Mouse (Mus musculus) heart, embryonic 16.5 days (tissue): ENCODE measurements at regions not wholly inside any gene's neighbourhood (a gene's known extent, or its start where the extent isn't known, plus 50 kb on each side); places are given as distances from the start of the nearest gene placed in this dataset.

Source experiments
- ATAC-seq: fragments of 200-750 bp; cut with Nextera tagmentation; replicated peaks from 2 replicates; pipeline ENCODE4 v1.8.0; 2017; ENCODE audit warnings: moderate number of reproducible peaks; ENCODE audit not compliant: insufficient read depth, low FRiP score; ENCODE audit errors: extremely low read depth
- H3K27ac ChIP-seq: fragments of 300-500 bp; sonication (generic); 2 replicates; pipeline ENCODE4 v1.5.1; 2014; ENCODE audit warnings: mild to moderate bottlenecking, low read length, control low read depth, moderate library complexity
- H3K27me3 ChIP-seq: fragments of 300-500 bp; sonication (generic); 2 replicates; pipeline ENCODE4 v1.6.1; 2014; ENCODE audit warnings: low read length, mixed read lengths; ENCODE audit not compliant: control insufficient read depth, insufficient read depth
- H3K36me3 ChIP-seq: fragments of 300-500 bp; sonication (generic); 2 replicates; pipeline ENCODE4 v1.6.1; 2014; ENCODE audit not compliant: control insufficient read depth, insufficient read depth
- H3K4me1 ChIP-seq: fragments of 300-500 bp; sonication (generic); 2 replicates; pipeline ENCODE4 v1.6.1; 2014; ENCODE audit warnings: low read length, mixed read lengths; ENCODE audit not compliant: control insufficient read depth, insufficient read depth
- H3K4me2 ChIP-seq: fragments of 300-500 bp; sonication (generic); 2 replicates; pipeline ENCODE4 v1.6.1; 2014; ENCODE audit warnings: low read depth, mild to moderate bottlenecking, control low read depth, low read length
- H3K4me3 ChIP-seq: fragments of 300-500 bp; sonication (generic); 2 replicates; pipeline ENCODE4 v1.5.1; 2014; ENCODE audit warnings: mild to moderate bottlenecking, control low read depth, low read length
- H3K9ac ChIP-seq: fragments of 300-500 bp; sonication (generic); 2 replicates; pipeline ENCODE4 v1.6.1; 2014; ENCODE audit warnings: low read length, control low read depth
- H3K9me3 ChIP-seq: fragments of 300-500 bp; sonication (generic); replicated peaks from 2 replicates; pipeline ENCODE4 v1.6.1; 2016; ENCODE audit warnings: low read length; ENCODE audit not compliant: control insufficient read depth
- WGBS: fragments of 180-500 bp; shearing (Covaris S2); extraction: QIAGEN DNeasy Blood & Tissue Kit; methylation state at CpG from one replicate; pipeline ENCODE4 v1.1.7; 2014; 5-methylcytosine and 5-hydroxymethylcytosine counted together

GRCm38 (mm10) chr11:28782486-28782885 is 70.5 kb upstream of the Efemp1 start:
- WGBS = 56% methylated on average over 2 of the region's 2 CpGs
- no peaks in the 10 kb centered on the region for H3K4me1 ChIP-seq

GRCm38 (mm10) chr11:28770831-28771230 is 82.2 kb upstream of the Efemp1 start:
- H3K4me1 ChIP-seq = no peaks in the 10 kb centered on the region
- no peaks in the 10 kb centered on the region for H3K36me3 ChIP-seq
- ATAC-seq = no peak
- H3K4me3 ChIP-seq = no peak overlapping the region
- no peak overlapping the region for H3K9ac ChIP-seq
- no peaks in the 10 kb centered on the region for H3K27me3 ChIP-seq
- 84% methylated on average over 1 of the region's 1 CpGs for WGBS
- H3K9me3 ChIP-seq = no peaks in the 10 kb centered on the region
- H3K27ac ChIP-seq = no peak overlapping the region
- no peak overlapping the region for H3K4me2 ChIP-seq

More at GRCm38 (mm10) chr11:28782486-28782885, 70.5 kb upstream of the Efemp1 start:
- no peak overlapping the region for H3K4me3 ChIP-seq
- ATAC-seq = no peak
- no peaks in the 10 kb centered on the region for H3K9me3 ChIP-seq
- no peak overlapping the region for H3K27ac ChIP-seq
- no peaks in the 10 kb centered on the region for H3K36me3 ChIP-seq
- H3K27me3 ChIP-seq = no peaks in the 10 kb centered on the region
- H3K4me2 ChIP-seq = no peak overlapping the region
- H3K9ac ChIP-seq = no peak overlapping the region

- no peak for ATAC-seq
- H3K9me3 ChIP-seq = no peaks in the 10 kb centered on the region
- H3K27me3 ChIP-seq = no peaks in the 10 kb centered on the region
Measured at GRCm38 (mm10) chr11:28760751-28761150, 92.3 kb upstream of the Efemp1 start.

GRCm38 (mm10) chr11:28734941-28735597 is 117.9 kb upstream of the Efemp1 start:
- WGBS = 19% methylated on average over 8 of the region's 8 CpGs
- Histone ChIP-seq H3K4me2 (no peak overlapping the region; the same call in 1 of the 2 replicates), H3K27me3 (no peaks in the 10 kb centered on the region), H3K4me3 (no peak overlapping the region), H3K27ac (no peak overlapping the region; the same call in 1 of the 2 replicates), H3K36me3 (no peaks in the 10 kb centered on the region), H3K9ac (no peak overlapping the region), H3K9me3 (no peaks in the 10 kb centered on the region), H3K4me1 (peaks cover 6% of the 10 kb centered on the region)
- peak; percentile 45; the same call in 1 of the 2 replicates for ATAC-seq

More at GRCm38 (mm10) chr11:28760751-28761150, 92.3 kb upstream of the Efemp1 start:
- H3K36me3 ChIP-seq = no peaks in the 10 kb centered on the region
- H3K4me3 ChIP-seq = no peak overlapping the region
- H3K4me2 ChIP-seq = no peak overlapping the region
- H3K27ac ChIP-seq = no peak overlapping the region
- no peak overlapping the region for H3K9ac ChIP-seq
- no peaks in the 10 kb centered on the region for H3K4me1 ChIP-seq

- Histone ChIP-seq H3K4me2 (no peak overlapping the region), H3K4me1 (peaks cover 6% of the 10 kb centered on the region), H3K27ac (no peak overlapping the region), H3K9me3 (no peaks in the 10 kb centered on the region), H3K4me3 (no peak overlapping the region), H3K27me3 (no peaks in the 10 kb centered on the region), H3K36me3 (no peaks in the 10 kb centered on the region), H3K9ac (no peak overlapping the region)
- no peak for ATAC-seq
- WGBS = 62% methylated on average over 1 of the region's 1 CpGs
Measured at GRCm38 (mm10) chr11:28734581-28734931, 118.4 kb upstream of the Efemp1 start.

DNA sequence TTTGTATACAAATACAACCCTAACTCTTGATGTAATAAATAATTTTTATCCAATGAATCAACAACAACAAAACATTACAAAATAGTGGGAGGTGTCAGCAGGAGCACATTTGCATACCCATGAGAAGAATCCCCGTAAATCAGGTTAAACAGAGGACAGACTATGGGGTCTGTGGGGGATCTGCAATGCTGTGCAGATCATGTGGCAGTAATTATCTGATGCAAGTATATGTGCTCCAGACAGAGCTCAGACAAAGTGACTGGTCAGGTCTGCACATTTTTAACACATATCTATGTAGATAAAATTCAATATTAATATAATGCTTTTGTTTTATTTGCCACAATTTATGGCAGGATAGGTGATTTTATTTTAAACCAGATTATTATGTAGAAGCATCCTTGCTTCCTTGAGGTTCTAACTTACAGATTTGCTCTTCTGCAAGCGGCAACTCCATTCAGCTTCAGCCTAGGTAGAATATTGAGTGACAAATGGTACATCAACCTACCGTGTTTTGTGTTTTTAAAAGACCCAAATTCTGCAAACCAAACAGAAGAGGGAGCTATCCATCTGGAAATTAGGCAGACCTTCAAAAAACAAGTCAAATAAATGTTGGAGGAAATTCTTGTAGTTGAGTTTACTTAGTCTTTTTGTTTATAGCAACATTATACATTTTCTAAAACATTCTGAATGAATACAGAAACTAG is 119.0 kb upstream of the Efemp1 start:
- no peak for ATAC-seq
- no peaks in the 10 kb centered on the region for H3K27me3 ChIP-seq
- H3K27ac ChIP-seq = no peak overlapping the region
- peaks cover 6% of the 10 kb centered on the region for H3K4me1 ChIP-seq
- H3K4me3 ChIP-seq = no peak overlapping the region
- H3K36me3 ChIP-seq = no peaks in the 10 kb centered on the region
- no peak overlapping the region for H3K4me2 ChIP-seq
- 61% methylated on average over 3 of the region's 3 CpGs for WGBS
- no peak overlapping the region for H3K9ac ChIP-seq
- no peaks in the 10 kb centered on the region for H3K9me3 ChIP-seq

- Histone ChIP-seq H3K9me3 (no peaks in the 10 kb centered on the region), H3K36me3 (no peaks in the 10 kb centered on the region), H3K4me3 (no peak overlapping the region), H3K27ac (no peak overlapping the region), H3K4me1 (peaks cover 4% of the 10 kb centered on the region; the same call in 1 of the 2 replicates), H3K27me3 (no peaks in the 10 kb centered on the region), H3K9ac (no peak overlapping the region), H3K4me2 (no peak overlapping the region)
- WGBS = 55% methylated on average over 2 of the region's 2 CpGs
- no peak for ATAC-seq
Measured at GRCm38 (mm10) chr11:28730140-28730539, 122.9 kb upstream of the Efemp1 start.

GRCm38 (mm10) chr11:28709511-28709910 is 125.4 kb upstream of the Ccdc85a start:
- H3K9ac ChIP-seq = no peak overlapping the region
- H3K27ac ChIP-seq = no peak overlapping the region
- no peak overlapping the region for H3K4me2 ChIP-seq
- no peak overlapping the region for H3K4me3 ChIP-seq
- H3K36me3 ChIP-seq = no peaks in the 10 kb centered on the region
- H3K27me3 ChIP-seq = no peaks in the 10 kb centered on the region
- WGBS = 43% methylated on average over 3 of the region's 3 CpGs
- ATAC-seq = no peak
- H3K4me1 ChIP-seq = no peaks in the 10 kb centered on the region; the same call in 1 of the 2 replicates
- H3K9me3 ChIP-seq = no peaks in the 10 kb centered on the region

DNA sequence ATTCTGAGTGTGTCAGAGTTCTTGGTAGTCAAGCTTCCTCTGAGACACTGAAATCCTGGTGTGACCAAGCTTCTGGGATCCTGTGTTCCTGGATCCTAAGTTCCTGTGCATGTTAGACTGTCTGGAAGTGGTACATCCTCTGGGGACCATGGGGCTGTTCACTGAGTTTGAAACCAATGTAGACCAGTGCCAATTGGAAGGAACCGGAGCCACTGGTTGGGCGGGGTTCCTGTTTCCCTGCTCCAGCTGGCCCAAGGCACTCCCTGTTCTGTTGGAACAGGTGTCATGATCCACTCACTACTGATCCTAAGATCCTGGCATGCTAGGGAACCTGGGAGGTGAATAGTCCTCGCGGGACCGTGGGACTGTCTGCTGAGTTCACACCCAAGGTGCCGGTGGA is 124.3 kb upstream of the Ccdc85a start:
- ATAC-seq = no peak
- Histone ChIP-seq H3K27me3 (no peaks in the 10 kb centered on the region), H3K27ac (no peak overlapping the region), H3K9me3 (no peaks in the 10 kb centered on the region), H3K9ac (no peak overlapping the region), H3K4me3 (no peak overlapping the region), H3K4me2 (no peak overlapping the region), H3K36me3 (no peaks in the 10 kb centered on the region), H3K4me1 (no peaks in the 10 kb centered on the region; the same call in 1 of the 2 replicates)
- WGBS = 92% methylated on average over 6 of the region's 6 CpGs
